Mouse (Mus musculus) CH12.LX (cell line): Measurements from ENCODE around the gene Gm16181. TPM values are rescaled to one million over a fixed set of nuclear protein-coding genes. Genes with fewer than 3 reads are reported as not detected.

Source experiments
- DNase-seq: peaks from one replicate; pipeline ENCODE4 v3.0.0-alpha.2; 2013; ENCODE audit errors: extremely low read depth
- H3K27ac ChIP-seq: 2 replicates; pipeline ENCODE4 v1.5.1; 2012; ENCODE audit warnings: low read depth, mild to moderate bottlenecking, control low read depth, moderate library complexity; ENCODE audit not compliant: insufficient read depth
- H3K27me3 ChIP-seq: replicated peaks from 2 replicates; pipeline ENCODE3; 2012; ENCODE audit warnings: inconsistent platforms
- H3K36me3 ChIP-seq, 2 experiments: replicated peaks in 1 of 2; 2 replicates each; pipeline versions ENCODE3 to v1.6.1; 2012; ENCODE audit warnings: inconsistent platforms in 1 of 2, low read length in 1 of 2, mild to moderate bottlenecking in 1 of 2, mixed read lengths in 1 of 2, moderate library complexity in 1 of 2; ENCODE audit not compliant: control insufficient read depth in 1 of 2, insufficient read depth in 1 of 2
- H3K4me1 ChIP-seq, 2 experiments: 2 replicates each; pipeline ENCODE4 v1.6.1; 2012; ENCODE audit warnings: inconsistent platforms in 1 of 2, moderate library complexity in 1 of 2; ENCODE audit not compliant: insufficient read depth in 2 of 2, control insufficient read depth in 1 of 2
- H3K4me2 ChIP-seq: 2 replicates; pipeline ENCODE4 v1.6.1; 2012; ENCODE audit warnings: low read depth, mild to moderate bottlenecking, control low read depth; ENCODE audit not compliant: poor library complexity, insufficient read depth, severe bottlenecking
- H3K4me3 ChIP-seq, 3 experiments: fragments of 150-350 bp in 1 of 3; sonication (generic) in 1 of 3; replicated peaks in 1 of 3; 2 replicates each; pipeline versions ENCODE3 to v1.5.1; 2011 to 2012; ENCODE audit warnings: low read depth in 2 of 3, low read length in 2 of 3, mild to moderate bottlenecking in 2 of 3, moderate library complexity in 2 of 3, control low read depth in 1 of 3, improper control_type of control experiment in 1 of 3, inconsistent platforms in 1 of 3, mixed read lengths in 1 of 3; ENCODE audit not compliant: poor library complexity in 1 of 3
- H3K79me2 ChIP-seq: replicated peaks from 2 replicates; pipeline ENCODE4 v1.6.1; 2012; ENCODE audit warnings: mild to moderate bottlenecking, moderate library complexity; ENCODE audit not compliant: control insufficient read depth, poor library complexity, insufficient read depth, severe bottlenecking; ENCODE audit errors: extremely low read depth
- H3K9ac ChIP-seq: 2 replicates; pipeline ENCODE4 v1.6.1; 2012; ENCODE audit warnings: low read depth, mild to moderate bottlenecking, control low read depth, moderate library complexity; ENCODE audit not compliant: insufficient read depth
- H3K9me3 ChIP-seq: replicated peaks from 2 replicates; pipeline ENCODE3; 2012; ENCODE audit warnings: low read length, inconsistent platforms, mixed read lengths
- BHLHE40 ChIP-seq: IDR thresholded peaks from 2 replicates; pipeline ENCODE4 v1.6.1; 2011; ENCODE audit warnings: mild to moderate bottlenecking, low read depth, low read length, improper control_type of control experiment
- CHD1 ChIP-seq: IDR thresholded peaks from 2 replicates; pipeline ENCODE4 v1.6.1; 2012; ENCODE audit warnings: low read depth, low read length, improper control_type of control experiment, inconsistent platforms
- CHD2 ChIP-seq: IDR thresholded peaks from 2 replicates; pipeline ENCODE4 v1.6.1; 2011; ENCODE audit warnings: low read length, improper control_type of control experiment
- E2F4 ChIP-seq: IDR thresholded peaks from 2 replicates; pipeline ENCODE4 v1.6.1; 2011; ENCODE audit warnings: low read depth, low read length, improper control_type of control experiment; ENCODE audit not compliant: insufficient replicate concordance
- ELF1 ChIP-seq: IDR thresholded peaks from 2 replicates; pipeline ENCODE4 v1.6.1; 2014; ENCODE audit warnings: low read depth, mild to moderate bottlenecking, inconsistent platforms, low read length, improper control_type of control experiment
- EP300 ChIP-seq: IDR thresholded peaks from 2 replicates; pipeline ENCODE4 v1.6.1; 2011; ENCODE audit warnings: low read length, improper control_type of control experiment
- ETS1 ChIP-seq: conservative IDR thresholded peaks from 2 replicates; pipeline ENCODE4 v1.6.1; 2012; ENCODE audit warnings: low read depth, mild to moderate bottlenecking, inconsistent platforms, low read length, improper control_type of control experiment, moderate library complexity
- HCFC1 ChIP-seq: IDR thresholded peaks from 2 replicates; pipeline ENCODE4 v1.6.1; 2012; ENCODE audit warnings: low read depth, mild to moderate bottlenecking, inconsistent platforms, low read length, improper control_type of control experiment
- IRF4 ChIP-seq: IDR thresholded peaks from 2 replicates; pipeline ENCODE4 v1.6.1; 2014; ENCODE audit warnings: low read depth, mild to moderate bottlenecking, inconsistent platforms, low read length, improper control_type of control experiment
- JUN ChIP-seq: IDR thresholded peaks from 2 replicates; pipeline ENCODE4 v1.6.1; 2011; ENCODE audit warnings: low read depth, mild to moderate bottlenecking, low read length, improper control_type of control experiment, moderate library complexity; ENCODE audit not compliant: insufficient read depth
- JUND ChIP-seq: conservative IDR thresholded peaks from 2 replicates; pipeline ENCODE4 v1.6.1; 2011; ENCODE audit warnings: low read depth, low read length, improper control_type of control experiment
- KAT2A ChIP-seq: IDR thresholded peaks from 2 replicates; pipeline ENCODE4 v1.6.1; 2012; ENCODE audit warnings: low read length, improper control_type of control experiment, inconsistent platforms; ENCODE audit not compliant: insufficient replicate concordance
- MAX ChIP-seq: IDR thresholded peaks from 2 replicates; pipeline ENCODE4 v1.6.1; 2011; ENCODE audit warnings: low read length, improper control_type of control experiment
- MEF2A ChIP-seq: IDR thresholded peaks from 2 replicates; pipeline ENCODE4 v1.6.1; 2014; ENCODE audit warnings: low read depth, mild to moderate bottlenecking, inconsistent platforms, low read length, improper control_type of control experiment, borderline replicate concordance
- MYC ChIP-seq: IDR thresholded peaks from 2 replicates; pipeline ENCODE4 v1.6.1; 2011; ENCODE audit warnings: low read depth, mild to moderate bottlenecking, improper control_type of control experiment, low read length
- NELFE ChIP-seq: IDR thresholded peaks from 2 replicates; pipeline ENCODE4 v1.6.1; 2011; ENCODE audit warnings: low read depth, low read length, improper control_type of control experiment
- NRF1 ChIP-seq: IDR thresholded peaks from 2 replicates; pipeline ENCODE4 v1.6.1; 2014; ENCODE audit warnings: low read depth, mild to moderate bottlenecking, inconsistent platforms, low read length, improper control_type of control experiment, moderate library complexity
- PAX5 ChIP-seq: IDR thresholded peaks from 2 replicates; pipeline ENCODE4 v1.6.1; 2012; ENCODE audit warnings: low read length, inconsistent platforms, mixed read lengths
- POLR2A ChIP-seq: IDR thresholded peaks from 2 replicates; pipeline ENCODE4 v1.6.1; 2011; ENCODE audit warnings: low read depth, mild to moderate bottlenecking, improper control_type of control experiment, low read length
- POLR2AphosphoS2 ChIP-seq: IDR thresholded peaks from 2 replicates; pipeline ENCODE4 v1.6.1; 2011; ENCODE audit warnings: low read depth, low read length, improper control_type of control experiment
- SMC3 ChIP-seq: IDR thresholded peaks from 2 replicates; pipeline ENCODE4 v1.6.1; 2011; ENCODE audit warnings: low read depth, low read length, improper control_type of control experiment
- TBP ChIP-seq: conservative IDR thresholded peaks from 2 replicates; pipeline ENCODE4 v1.6.1; 2011; ENCODE audit warnings: low read depth, low read length, improper control_type of control experiment
- UBTF ChIP-seq: IDR thresholded peaks from 2 replicates; pipeline ENCODE4 v1.6.1; 2012; ENCODE audit warnings: low read depth, mild to moderate bottlenecking, inconsistent platforms, low read length, improper control_type of control experiment, moderate library complexity
- USF1 ChIP-seq: IDR thresholded peaks from 2 replicates; pipeline ENCODE4 v1.6.1; 2014; ENCODE audit warnings: low read depth, mild to moderate bottlenecking, inconsistent platforms, low read length, improper control_type of control experiment
- USF2 ChIP-seq: conservative IDR thresholded peaks from 2 replicates; pipeline ENCODE4 v1.6.1; 2011; ENCODE audit warnings: low read depth, low read length, improper control_type of control experiment
- ZC3H11A ChIP-seq: IDR thresholded peaks from 2 replicates; pipeline ENCODE4 v1.6.1; 2012; ENCODE audit warnings: low read depth, mild to moderate bottlenecking, inconsistent platforms, low read length, improper control_type of control experiment
- ZKSCAN1 ChIP-seq: IDR thresholded peaks from 2 replicates; pipeline ENCODE4 v1.6.1; 2012; ENCODE audit warnings: low read depth, inconsistent platforms, low read length, improper control_type of control experiment, borderline replicate concordance
- ZNF384 ChIP-seq: IDR thresholded peaks from 2 replicates; pipeline ENCODE4 v1.6.1; 2012; ENCODE audit warnings: low read depth, low read length, improper control_type of control experiment, inconsistent platforms
- dilution Hi-C: fragments of 300-500 bp; cut with MboI; formaldehyde crosslinking; loops from 2 replicates; pipeline ENCODE4 v1.14.3; 2020; ENCODE audit warnings: low sequenced_read_pairs; ENCODE audit not compliant: extremely low pct_unique_long_range_greater_than_20kb, extremely low pct_ligation_motif_present
- in situ Hi-C: fragments of 300-500 bp; cut with MboI; formaldehyde crosslinking; loops from 3 replicates; pipeline ENCODE4 v1.14.3; 2019; ENCODE audit warnings: low sequenced_read_pairs, low pct_ligation_motif_present, low pct_unique_long_range_greater_than_20kb, mixed read lengths
- polyA plus RNA-seq: library from polyadenylated mRNA; unstranded; fragments of >175 nt; gene quantifications from 2 replicates; pipeline ENCODE4 v1.2.1, GENCODE M21; 2012; ENCODE audit warnings: low read depth; ENCODE audit not compliant: insufficient read length
- total RNA-seq, 2 experiments: library from RNA; depleted of rRNA; stranded (reverse); fragments of 300-350 nt in 1 of 2; fragments of >200 nt in 1 of 2; gene quantifications; 2 replicates each; pipeline ENCODE4 v1.2.3; 2012 to 2014

Gm16181 gene
- not detected in 2 replicates for total RNA-seq (2012; rRNA removed)
- not detected in 2 replicates for total RNA-seq (2014; rRNA removed)
- not detected in 2 replicates for polyA plus RNA-seq

DNA sequence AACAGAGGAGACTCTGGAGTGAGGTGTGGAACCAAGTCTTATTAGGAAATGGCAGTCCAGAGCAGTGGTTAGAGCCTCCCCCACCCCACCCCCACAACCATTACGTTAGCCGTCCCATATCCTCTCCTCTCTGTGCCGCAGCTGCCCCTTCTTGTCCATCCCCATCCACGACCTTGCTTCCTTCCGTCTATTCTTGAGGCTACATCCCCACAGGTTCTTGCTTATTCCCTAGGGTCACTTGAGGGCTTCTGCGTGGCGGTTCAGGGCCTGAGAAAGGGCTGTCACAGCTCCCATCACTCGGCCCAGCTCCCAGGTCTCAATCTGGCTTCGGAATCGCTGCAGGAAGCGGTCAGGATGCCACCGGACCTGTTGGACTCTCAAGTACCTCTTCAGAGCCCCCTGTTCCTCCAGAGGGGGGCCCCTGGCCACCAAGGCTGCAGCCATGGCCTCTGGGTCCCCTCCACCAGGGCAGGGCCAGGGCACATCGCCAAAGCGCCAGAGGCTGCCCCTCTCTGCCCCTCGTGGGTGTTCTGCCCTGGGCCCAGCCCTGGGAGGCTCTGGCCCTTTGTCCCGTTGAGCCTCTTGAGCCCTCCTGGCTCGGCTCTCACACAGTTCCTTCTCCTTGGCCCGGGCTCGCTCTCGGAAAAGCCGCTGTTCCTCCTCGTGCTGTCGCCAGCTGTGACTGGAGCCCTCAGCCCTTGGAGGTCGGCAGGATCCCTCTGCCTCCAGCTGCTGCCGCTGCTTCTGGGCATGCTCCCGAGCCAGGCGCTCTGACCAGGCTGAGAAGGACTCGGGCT lies at the start of gene Gm16181:
TSS of gene Gm16181 (plus strand) at position 679 of the 797 bp plus-strand sequence.
- in situ Hi-C loops: no loop called here
- Histone ChIP-seq H3K27ac (peak within 1 kb of the TSS; percentile 92), H3K4me1 (peaks cover 27 to 74% of the 10 kb centered on the region in 2 experiments), H3K79me2 (no peaks in the 10 kb centered on the region; the same call in none of the 2 replicates), H3K9ac (no peak within 1 kb of the TSS), H3K27me3 (no peaks in the 10 kb centered on the region), H3K4me2 (peak within 1 kb of the TSS; percentile 43), H3K9me3 (no peaks in the 10 kb centered on the region), H3K36me3 (peaks cover 29 to 42% of the 10 kb centered on the region in 2 experiments), H3K4me3 (no peak within 1 kb of the TSS)
- dilution Hi-C loops: no loop called here
- no peak for DNase-seq
- TF ChIP-seq ZKSCAN1: no peak
- TF ChIP-seq CHD2: peak; percentile 25; the same call in 1 of the 2 replicates
- TF ChIP-seq EP300: peak; percentile 42; the same call in 1 of the 2 replicates

DNA sequence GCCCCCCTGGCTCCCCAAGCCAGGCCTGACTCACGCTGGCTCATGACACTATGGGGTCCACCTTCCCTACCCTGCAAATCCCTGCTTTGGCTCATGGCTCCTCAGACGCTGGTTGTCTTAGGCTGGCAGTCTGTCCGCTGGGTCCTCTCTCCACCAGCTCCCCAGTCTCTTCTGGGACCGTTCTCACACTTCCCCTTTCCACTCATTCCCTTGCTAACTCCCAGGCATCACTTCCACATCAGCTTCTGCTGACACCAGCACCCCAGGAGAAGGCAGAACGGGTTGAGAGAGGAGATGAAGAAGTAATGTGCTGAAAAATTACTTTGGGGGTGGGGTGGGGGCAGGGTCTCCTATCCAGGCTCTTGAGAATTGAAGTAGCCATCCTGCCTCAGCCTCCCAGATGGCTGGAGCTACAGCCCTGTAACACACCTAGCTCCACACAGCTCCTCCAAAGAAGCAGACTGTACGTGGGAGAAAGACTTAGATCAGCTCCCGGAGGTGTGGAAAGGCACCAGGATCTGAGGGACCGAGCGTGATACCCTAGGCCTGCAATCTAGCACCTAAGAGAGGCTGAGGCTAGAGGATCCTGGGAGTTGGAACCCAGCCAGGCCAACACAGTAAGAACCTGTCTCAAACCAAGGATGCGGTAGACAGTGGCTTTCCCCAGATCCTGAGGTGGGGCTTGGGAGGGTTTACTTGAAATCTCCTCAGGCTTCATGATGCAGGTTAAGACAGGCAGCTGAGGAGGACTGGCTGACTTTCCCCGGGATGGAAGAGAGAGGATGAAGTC lies 48.0 kb upstream of the Gm16181 start:
- H3K9ac ChIP-seq: peak overlapping the region; percentile 46
- H3K4me1 ChIP-seq: peaks cover 14 to 52% of the 10 kb centered on the region in 2 experiments
- in situ Hi-C loops (loop anchor here (5.0 kb wide), 1 partner anchor 60 kb away; the partner anchor contains the start of gene Atp6v1g2), dilution Hi-C loops (no loop called here)
- no peaks in the 10 kb centered on the region for H3K27me3 ChIP-seq
- peaks cover 0 to 3% of the 10 kb centered on the region in 2 experiments for H3K36me3 ChIP-seq
- peak overlapping the region; percentile 48 for H3K4me2 ChIP-seq
- H3K27ac ChIP-seq: peak overlapping the region; percentile 98
- H3K9me3 ChIP-seq: no peaks in the 10 kb centered on the region
- DNase-seq: no peak
- H3K79me2 ChIP-seq: no peaks in the 10 kb centered on the region
- H3K4me3 ChIP-seq: peak overlapping the region in 1 of 3 experiments; percentile 28
- TF ChIP-seq JUND (no peak), USF1 (no peak), ZC3H11A (no peak), MEF2A (no peak), ZNF384 (no peak), JUN (no peak), NELFE (0 out of 2 replicates have a peak, but pooled peaks have one; percentile 45), POLR2AphosphoS2 (no peak), NRF1 (no peak), UBTF (0 out of 2 replicates have a peak, but pooled peaks have one; percentile 51), SMC3 (no peak), IRF4 (peak; percentile 36; the same call in 1 of the 2 replicates), E2F4 (no peak), HCFC1 (no peak), TBP (no peak), PAX5 (no peak), EP300 (peak; percentile 51; the same call in 1 of the 2 replicates), BHLHE40 (0 out of 2 replicates have a peak, but pooled peaks have one; percentile 1), CHD1 (peak; percentile 73; the same call in 1 of the 2 replicates), KAT2A (no peak), MYC (no peak), MAX (no peak), ELF1 (no peak), ETS1 (no peak), POLR2A (no peak; the same call in 1 of the 2 replicates), USF2 (no peak)
